Mouse (Mus musculus): Measurements from ENCODE around the gene Fkbp6. TPM values are rescaled to one million over a fixed set of nuclear protein-coding genes. Genes with fewer than 3 reads are reported as not detected.

Gene Fkbp6
- not detected in 2 replicates for polyA plus RNA-seq (2015; fragmentation: Nextera tagmentation; extraction: Ambion mirVana)

DNA sequence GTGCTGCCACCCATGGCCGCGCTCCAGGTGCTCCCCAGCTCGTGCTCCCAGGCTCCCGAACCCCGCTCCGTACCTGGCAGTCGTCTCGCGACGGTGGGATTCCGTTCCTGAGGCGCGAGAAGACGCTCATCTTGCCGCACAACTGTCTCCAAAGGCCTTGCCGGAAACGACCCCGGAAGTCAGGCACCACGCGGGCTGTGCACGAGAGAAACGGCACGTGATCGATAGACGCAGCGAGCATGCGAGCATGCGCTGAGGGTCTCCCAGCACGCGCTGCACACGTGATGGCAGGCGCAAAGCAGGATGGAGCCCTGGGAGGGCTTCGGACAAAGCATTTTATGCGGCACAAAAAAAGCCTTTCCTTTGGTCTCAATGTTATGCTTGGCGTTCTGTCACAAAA lies at the start of gene Fkbp6:
Gene Fkbp6 (minus strand): TSS at position 183 of the 400 bp plus-strand sequence.
- Histone ChIP-seq H3K9ac (no peak within 1 kb of the TSS), H3K4me3 (replicated peaks) (no peak within 1 kb of the TSS), H3K36me3 (no peaks in the 10 kb centered on the region), H3K4me1 (no peaks in the 10 kb centered on the region), H3K4me2 (replicated peaks) (no peak within 1 kb of the TSS), H3K27me3 (peaks cover 12% of the 10 kb centered on the region), H3K27ac (replicated peaks) (no peak within 1 kb of the TSS), H3K9me3 (replicated peaks) (no peaks in the 10 kb centered on the region; the same call in 1 of the 2 replicates)
- ATAC-seq (ENCODE audit: insufficient number of reproducible peaks, low FRiP score, low TSS enrichment, low read depth), result no peak
- WGBS, result 91% methylated on average over 35 of the region's 35 CpGs

DNA sequence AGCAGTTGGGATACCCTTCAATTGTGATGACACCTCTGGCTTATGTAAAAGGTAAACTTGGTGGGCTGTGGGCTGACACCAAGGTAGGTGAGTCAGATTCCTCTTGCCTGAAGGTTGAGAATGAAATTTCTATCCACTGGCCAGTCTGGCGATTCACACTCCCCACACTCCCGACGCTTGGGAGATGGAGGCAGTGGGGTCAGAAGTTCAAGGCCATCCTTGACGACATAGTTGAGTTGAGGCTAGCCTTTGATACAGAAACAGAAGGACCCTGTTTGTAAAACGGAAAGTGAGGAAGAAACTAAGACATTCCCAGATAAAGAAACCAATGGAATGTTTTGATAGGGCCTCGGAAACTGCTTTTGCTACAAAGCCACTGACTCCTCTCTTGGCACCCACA lies 49.5 kb upstream of the Fkbp6 start:
- Histone ChIP-seq H3K27ac (replicated peaks) (no peak overlapping the region), H3K9me3 (replicated peaks) (no peaks in the 10 kb centered on the region), H3K4me3 (replicated peaks) (no peak overlapping the region), H3K4me1 (peaks cover 5% of the 10 kb centered on the region; the same call in 1 of the 2 replicates), H3K4me2 (replicated peaks) (no peak overlapping the region), H3K36me3 (no peaks in the 10 kb centered on the region), H3K27me3 (no peaks in the 10 kb centered on the region), H3K9ac (no peak overlapping the region)
- ATAC-seq (ENCODE audit: insufficient number of reproducible peaks, low FRiP score, low TSS enrichment, low read depth), result no peak
- WGBS, result 67% methylated on average over 6 of the region's 6 CpGs

DNA sequence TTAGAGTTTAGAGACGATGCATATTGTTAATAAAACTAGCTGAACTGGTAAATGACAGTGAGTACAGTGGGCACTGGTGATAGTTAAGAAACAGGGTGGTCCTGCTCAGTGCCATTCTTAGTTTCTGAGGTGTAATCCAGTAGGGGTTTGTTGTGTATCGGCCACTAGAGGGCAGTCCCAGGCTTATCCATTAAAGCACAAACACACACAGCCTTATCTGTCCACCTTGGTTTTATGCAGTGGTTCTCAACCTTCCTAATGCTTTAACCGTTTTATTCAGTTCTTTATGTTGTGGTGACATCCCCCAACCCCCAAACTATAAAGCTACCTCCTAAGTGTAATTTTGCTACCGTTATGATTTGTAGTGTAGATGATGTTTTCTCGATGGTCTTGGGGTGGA lies 46.0 kb upstream of the Fkbp6 start:
- H3K36me3 ChIP-seq, result peaks cover 14% of the 10 kb centered on the region
- no peak overlapping the region for H3K4me2 ChIP-seq (replicated peaks)
- WGBS, result 53% methylated on average over 5 of the region's 5 CpGs
- H3K9ac ChIP-seq, result no peak overlapping the region
- no peak overlapping the region for H3K27ac ChIP-seq (replicated peaks)
- H3K9me3 ChIP-seq (replicated peaks), result no peaks in the 10 kb centered on the region
- no peak for ATAC-seq (ENCODE audit: insufficient number of reproducible peaks, low FRiP score, low TSS enrichment, low read depth)
- H3K4me1 ChIP-seq, result peaks cover 16% of the 10 kb centered on the region
- no peak overlapping the region for H3K4me3 ChIP-seq (replicated peaks)
- H3K27me3 ChIP-seq, result no peaks in the 10 kb centered on the region

DNA sequence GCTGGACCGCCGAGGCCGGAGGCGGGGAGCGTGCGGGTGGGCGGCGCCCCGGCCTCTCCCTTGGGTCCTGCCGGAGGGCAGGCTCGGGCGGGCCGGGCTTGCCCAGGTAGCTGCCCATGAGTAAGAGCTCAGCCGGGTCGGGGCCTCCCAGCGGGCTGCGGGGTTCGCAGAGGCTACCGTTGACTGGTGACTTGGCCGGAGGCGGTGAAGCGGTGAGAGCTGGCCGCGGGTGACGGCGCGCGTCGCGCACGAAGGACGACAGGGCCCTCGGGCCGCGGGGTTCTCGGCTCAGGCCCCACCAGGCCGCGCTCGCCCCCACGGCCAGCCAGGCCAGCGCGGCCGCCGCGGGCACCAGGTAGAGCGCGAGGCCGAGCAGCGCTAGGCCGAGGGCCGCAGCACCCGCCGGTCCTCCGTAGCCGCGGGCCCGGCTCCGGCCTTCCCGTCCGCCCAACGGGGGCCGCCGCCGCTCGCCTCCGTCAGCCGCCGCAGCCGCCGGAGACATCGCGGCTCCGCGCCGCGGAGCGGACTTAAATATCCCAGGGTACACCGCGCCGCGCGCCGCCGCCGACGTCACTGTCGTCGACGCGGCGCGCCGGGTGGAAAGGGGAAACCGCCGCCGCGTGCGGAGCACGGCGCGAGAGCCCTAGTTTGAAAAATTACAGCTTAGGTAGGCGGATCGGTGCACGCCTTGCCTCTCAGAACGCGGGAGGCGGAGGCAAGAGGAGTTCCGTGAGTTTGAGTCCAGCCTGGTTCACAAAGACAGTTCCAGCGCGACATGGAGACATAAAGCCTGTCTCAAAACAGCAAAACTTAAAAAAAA lies 44.4 kb upstream of the Fkbp6 start, which contains the start of gene Pom121:
Gene Pom121 (minus strand): TSS at position 543 of the 820 bp plus-strand sequence.
- H3K36me3 ChIP-seq, result peaks cover 29% of the 10 kb centered on the region
- H3K9me3 ChIP-seq (replicated peaks), result no peaks in the 10 kb centered on the region
- H3K4me3 ChIP-seq (replicated peaks), result peak within 1 kb of the TSS; percentile 97
- H3K4me1 ChIP-seq, result peaks cover 16% of the 10 kb centered on the region
- no peaks in the 10 kb centered on the region for H3K27me3 ChIP-seq
- peak within 1 kb of the TSS; percentile 99 for H3K9ac ChIP-seq
- peak within 1 kb of the TSS; percentile 78 for H3K4me2 ChIP-seq (replicated peaks)
- peak within 1 kb of the TSS; percentile 89 for H3K27ac ChIP-seq (replicated peaks)
- WGBS, result under 1% methylated on average over 104 of the region's 110 CpGs
- peak; percentile 90 for ATAC-seq (ENCODE audit: insufficient number of reproducible peaks, low FRiP score, low TSS enrichment, low read depth)

DNA sequence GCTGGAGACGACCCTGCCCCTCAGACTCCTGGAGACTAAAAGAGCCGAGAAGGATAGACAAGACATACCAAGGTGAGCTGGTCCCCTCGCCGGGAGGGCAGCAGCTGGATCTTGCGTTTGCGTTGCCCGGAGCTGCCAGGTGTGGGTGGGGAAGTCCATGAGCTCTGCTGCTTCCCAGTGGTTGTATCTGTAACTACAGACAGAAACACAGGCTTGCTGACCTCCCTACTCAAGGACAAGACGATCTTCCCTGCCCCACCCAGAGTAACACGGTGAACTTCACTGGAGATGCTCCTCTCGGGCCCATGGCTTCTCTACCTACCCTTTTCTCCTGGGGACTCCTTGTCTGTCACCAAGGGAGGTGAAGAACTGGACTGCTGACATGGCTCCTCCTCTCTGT lies 33.9 kb upstream of the Fkbp6 start:
- WGBS, result 84% methylated on average over 10 of the region's 10 CpGs
- ATAC-seq (ENCODE audit: insufficient number of reproducible peaks, low FRiP score, low TSS enrichment, low read depth), result no peak
- Histone ChIP-seq H3K36me3 (peaks cover 93% of the 10 kb centered on the region), H3K4me2 (replicated peaks) (no peak overlapping the region), H3K9ac (no peak overlapping the region), H3K27me3 (no peaks in the 10 kb centered on the region), H3K4me1 (no peaks in the 10 kb centered on the region), H3K27ac (replicated peaks) (no peak overlapping the region), H3K4me3 (replicated peaks) (no peak overlapping the region), H3K9me3 (replicated peaks) (no peaks in the 10 kb centered on the region)

DNA sequence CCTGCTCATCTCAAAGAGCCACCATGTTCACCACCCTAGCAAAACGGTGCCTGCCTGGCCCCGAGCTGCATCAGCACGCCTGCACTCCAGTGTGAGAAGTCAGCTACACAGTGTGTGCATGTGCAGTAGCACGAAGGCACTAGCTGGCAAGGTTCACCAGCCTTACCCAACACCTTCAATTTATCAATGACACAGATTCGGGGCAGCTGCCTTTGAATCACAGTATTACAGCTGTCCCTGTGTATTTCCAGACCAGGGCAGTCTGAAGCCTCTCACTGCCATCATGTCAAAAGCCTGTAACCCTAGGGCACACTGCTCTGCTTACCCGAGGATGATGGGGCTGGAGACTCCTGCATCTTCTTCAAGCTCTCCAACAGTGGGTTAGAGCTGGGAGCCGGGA lies 32.9 kb upstream of the Fkbp6 start:
- H3K4me2 ChIP-seq (replicated peaks), result no peak overlapping the region
- no peak overlapping the region for H3K4me3 ChIP-seq (replicated peaks)
- no peak for ATAC-seq (ENCODE audit: insufficient number of reproducible peaks, low FRiP score, low TSS enrichment, low read depth)
- H3K9ac ChIP-seq, result no peak overlapping the region
- WGBS, result 90% methylated on average over 7 of the region's 7 CpGs
- no peak overlapping the region for H3K27ac ChIP-seq (replicated peaks)
- no peaks in the 10 kb centered on the region for H3K4me1 ChIP-seq
- H3K9me3 ChIP-seq (replicated peaks), result no peaks in the 10 kb centered on the region
- H3K27me3 ChIP-seq, result no peaks in the 10 kb centered on the region
- H3K36me3 ChIP-seq, result peaks cover 94% of the 10 kb centered on the region

DNA sequence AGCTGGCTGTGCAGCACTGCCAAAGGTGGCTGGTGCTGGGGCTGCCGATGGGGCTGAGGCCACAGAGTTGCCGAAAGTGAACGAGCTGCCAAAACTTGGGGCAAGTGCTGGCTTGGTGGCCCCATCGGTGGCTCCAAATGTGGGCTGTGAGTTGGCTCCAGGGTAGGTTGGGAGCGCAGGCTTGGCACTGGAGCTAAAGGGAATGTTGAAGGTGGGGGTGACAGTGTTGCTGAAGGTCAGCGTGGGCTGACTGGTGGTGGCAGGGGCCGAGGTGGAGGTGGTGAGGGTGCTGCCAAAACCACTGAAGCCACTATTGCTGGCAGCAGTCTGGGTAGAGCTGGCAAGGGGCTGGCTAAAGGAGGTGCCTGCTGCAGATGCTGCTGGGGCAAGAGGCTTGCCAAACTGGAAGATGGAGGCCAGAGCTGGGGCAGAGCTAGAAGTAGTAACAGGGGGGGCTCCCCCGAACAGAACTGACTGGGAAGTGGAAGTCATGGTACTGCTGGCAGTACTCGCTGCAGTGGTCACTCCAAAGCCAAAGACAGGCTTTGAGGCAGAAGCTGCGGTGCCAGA lies 31.6 kb upstream of the Fkbp6 start:
- no peak overlapping the region for H3K9ac ChIP-seq
- 93% methylated on average over 10 of the region's 10 CpGs for WGBS
- H3K27ac ChIP-seq (replicated peaks), result no peak overlapping the region
- peaks cover 93% of the 10 kb centered on the region for H3K36me3 ChIP-seq
- no peaks in the 10 kb centered on the region for H3K4me1 ChIP-seq
- no peaks in the 10 kb centered on the region for H3K9me3 ChIP-seq (replicated peaks)
- ATAC-seq (ENCODE audit: insufficient number of reproducible peaks, low FRiP score, low TSS enrichment, low read depth), result no peak
- no peaks in the 10 kb centered on the region for H3K27me3 ChIP-seq
- no peak overlapping the region for H3K4me3 ChIP-seq (replicated peaks)
- H3K4me2 ChIP-seq (replicated peaks), result no peak overlapping the region

DNA sequence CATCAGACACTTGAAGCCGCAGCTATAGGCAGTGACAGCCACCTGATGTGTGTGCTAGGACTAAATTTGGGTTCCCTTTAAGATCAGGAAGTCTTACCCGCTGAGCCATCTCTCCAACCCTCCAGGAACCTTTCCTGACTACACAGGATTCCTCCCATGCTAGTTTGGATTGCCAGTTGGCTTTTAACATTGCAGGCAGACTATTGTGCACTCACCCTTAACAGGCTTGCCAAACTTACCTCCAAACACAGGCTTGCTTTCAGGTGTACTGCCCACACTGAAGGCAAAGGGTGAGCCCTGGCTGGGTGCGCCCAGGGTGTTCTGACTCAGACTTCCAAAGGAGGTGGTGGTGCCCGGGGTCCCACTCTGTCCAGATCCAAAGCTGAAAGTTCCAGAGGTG lies 30.8 kb upstream of the Fkbp6 start:
- Histone ChIP-seq H3K9me3 (replicated peaks) (no peaks in the 10 kb centered on the region), H3K27me3 (no peaks in the 10 kb centered on the region), H3K4me2 (replicated peaks) (no peak overlapping the region), H3K27ac (replicated peaks) (no peak overlapping the region), H3K4me1 (no peaks in the 10 kb centered on the region), H3K36me3 (peaks cover 97% of the 10 kb centered on the region), H3K9ac (no peak overlapping the region), H3K4me3 (replicated peaks) (no peak overlapping the region)
- no peak for ATAC-seq (ENCODE audit: insufficient number of reproducible peaks, low FRiP score, low TSS enrichment, low read depth)
- WGBS, result 88% methylated on average over 4 of the region's 4 CpGs

DNA sequence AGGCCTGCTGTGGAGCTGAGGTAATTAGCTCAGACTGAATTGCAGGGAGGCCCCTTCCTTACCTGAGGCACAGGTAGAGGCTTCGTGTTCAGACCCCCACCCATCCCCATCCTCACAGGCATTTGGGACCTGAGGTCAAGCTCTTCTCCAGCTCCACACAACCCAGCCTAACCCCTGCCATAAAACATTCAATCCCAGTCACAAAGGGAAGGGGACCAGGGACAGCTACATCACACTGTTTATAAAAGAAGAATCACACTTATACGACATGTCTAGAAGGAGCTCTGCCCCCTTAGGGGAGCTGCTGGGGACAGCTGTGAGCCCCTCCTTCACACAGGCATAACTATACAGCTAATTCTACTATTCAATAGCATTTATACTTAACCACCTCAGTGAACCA lies 26.5 kb upstream of the Fkbp6 start:
- WGBS, result 64% methylated on average over 2 of the region's 2 CpGs
- ATAC-seq (ENCODE audit: insufficient number of reproducible peaks, low FRiP score, low TSS enrichment, low read depth), result no peak
- Histone ChIP-seq H3K9me3 (replicated peaks) (no peaks in the 10 kb centered on the region), H3K4me3 (replicated peaks) (no peak overlapping the region), H3K27me3 (no peaks in the 10 kb centered on the region), H3K4me1 (peaks cover 8% of the 10 kb centered on the region; the same call in 1 of the 2 replicates), H3K4me2 (replicated peaks) (no peak overlapping the region), H3K9ac (no peak overlapping the region), H3K36me3 (peaks cover 96% of the 10 kb centered on the region), H3K27ac (replicated peaks) (no peak overlapping the region)

DNA sequence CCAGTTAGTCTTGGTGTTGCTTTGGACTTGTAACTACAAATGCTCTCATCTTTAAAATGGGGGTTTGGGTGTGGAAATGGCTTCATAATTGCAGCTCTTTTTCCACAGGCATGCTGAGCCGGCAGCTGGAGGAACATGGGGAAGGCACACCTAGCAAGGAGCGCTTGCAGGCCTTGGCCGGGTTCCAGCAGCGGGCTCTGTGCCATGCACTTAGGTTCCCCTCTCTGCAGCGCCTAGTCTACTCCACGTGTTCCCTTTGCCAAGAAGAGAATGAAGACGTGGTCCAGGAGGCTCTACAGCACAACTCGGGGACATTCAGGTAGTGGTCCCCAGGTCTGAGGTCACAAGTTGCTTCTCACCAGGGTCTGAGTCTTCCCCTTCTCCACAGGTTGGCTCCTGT lies 25.3 kb upstream of the Fkbp6 start:
- peak overlapping the region; percentile 39; the same call in 1 of the 2 replicates for H3K27ac ChIP-seq (replicated peaks)
- H3K27me3 ChIP-seq, result no peaks in the 10 kb centered on the region
- peaks cover 15% of the 10 kb centered on the region for H3K4me1 ChIP-seq
- ATAC-seq (ENCODE audit: insufficient number of reproducible peaks, low FRiP score, low TSS enrichment, low read depth), result peak; percentile 44; the same call in 1 of the 2 replicates
- H3K4me3 ChIP-seq (replicated peaks), result no peak overlapping the region
- no peak overlapping the region for H3K9ac ChIP-seq
- 53% methylated on average over 8 of the region's 8 CpGs for WGBS
- no peaks in the 10 kb centered on the region for H3K9me3 ChIP-seq (replicated peaks)
- no peak overlapping the region for H3K4me2 ChIP-seq (replicated peaks)
- peaks cover 85% of the 10 kb centered on the region for H3K36me3 ChIP-seq

DNA sequence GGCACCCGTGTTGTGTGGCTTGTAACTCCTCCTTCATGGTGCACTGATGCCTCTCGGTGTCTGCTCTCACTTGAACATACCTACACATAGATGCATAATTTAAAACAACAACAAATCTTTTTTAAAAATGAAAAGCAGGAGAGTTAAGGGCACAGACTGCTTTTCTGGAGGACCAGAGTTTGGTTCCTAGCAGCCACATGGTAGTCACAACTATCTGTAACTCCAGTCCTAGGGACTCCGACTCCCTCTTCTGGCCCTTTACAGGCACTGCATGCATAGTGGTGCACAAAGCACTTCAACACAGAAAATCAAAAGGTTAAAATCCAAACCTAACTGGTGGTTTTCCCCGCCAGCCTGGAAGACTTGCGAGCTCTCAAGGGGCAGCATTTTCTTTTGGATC lies 23.8 kb upstream of the Fkbp6 start:
- H3K27ac ChIP-seq (replicated peaks), result no peak overlapping the region
- WGBS, result 93% methylated on average over 5 of the region's 5 CpGs
- no peak overlapping the region for H3K4me3 ChIP-seq (replicated peaks)
- no peak overlapping the region for H3K9ac ChIP-seq
- no peaks in the 10 kb centered on the region for H3K27me3 ChIP-seq
- no peak for ATAC-seq (ENCODE audit: insufficient number of reproducible peaks, low FRiP score, low TSS enrichment, low read depth)
- H3K9me3 ChIP-seq (replicated peaks), result no peaks in the 10 kb centered on the region
- peaks cover 15% of the 10 kb centered on the region for H3K4me1 ChIP-seq
- H3K4me2 ChIP-seq (replicated peaks), result no peak overlapping the region
- peaks cover 70% of the 10 kb centered on the region for H3K36me3 ChIP-seq
